Mouse (Mus musculus): Measurements from ENCODE around the gene Gpr149. TPM values are rescaled to one million over a fixed set of nuclear protein-coding genes. Genes with fewer than 3 reads are reported as not detected.

Gene Gpr149
- polyA plus RNA-seq (2016; fragmentation: Nextera tagmentation; extraction: Ambion mirVana), result 0.44 and 0.79 TPM in 2 replicates

- 78% methylated on average over 1 of the region's 1 CpGs for WGBS
- Histone ChIP-seq H3K9ac (0 out of 2 replicates have a peak within 1 kb of the TSS, but pooled peaks have one; percentile 59), H3K36me3 (no peaks in the 10 kb centered on the region), H3K4me3 (peak within 1 kb of the TSS; percentile 53), H3K27ac (no peak within 1 kb of the TSS), H3K4me2 (replicated peaks) (peak within 1 kb of the TSS; percentile 89), H3K9me3 (replicated peaks) (no peaks in the 10 kb centered on the region), H3K27me3 (peaks cover 10% of the 10 kb centered on the region), H3K4me1 (peaks cover 7% of the 10 kb centered on the region)
- ATAC-seq (ENCODE audit: low FRiP score), result no peak
Observed at GRCm38 (mm10) chr3:62604973-62605372, at the start of gene Gpr149. Gpr149 (minus strand) TSS chr3:62605140.

GRCm38 (mm10) chr3:62650551-62650950, 45.6 kb upstream of the Gpr149 start:
- H3K9me3 ChIP-seq (replicated peaks), result no peaks in the 10 kb centered on the region
- no peak for ATAC-seq (ENCODE audit: low FRiP score)
- H3K4me2 ChIP-seq (replicated peaks), result no peak overlapping the region
- H3K27ac ChIP-seq, result no peak overlapping the region
- H3K4me1 ChIP-seq, result no peaks in the 10 kb centered on the region
- H3K9ac ChIP-seq, result no peak overlapping the region
- H3K36me3 ChIP-seq, result no peaks in the 10 kb centered on the region
- H3K4me3 ChIP-seq, result no peak overlapping the region
- 92% methylated on average over 1 of the region's 1 CpGs for WGBS
- no peaks in the 10 kb centered on the region for H3K27me3 ChIP-seq

DNA sequence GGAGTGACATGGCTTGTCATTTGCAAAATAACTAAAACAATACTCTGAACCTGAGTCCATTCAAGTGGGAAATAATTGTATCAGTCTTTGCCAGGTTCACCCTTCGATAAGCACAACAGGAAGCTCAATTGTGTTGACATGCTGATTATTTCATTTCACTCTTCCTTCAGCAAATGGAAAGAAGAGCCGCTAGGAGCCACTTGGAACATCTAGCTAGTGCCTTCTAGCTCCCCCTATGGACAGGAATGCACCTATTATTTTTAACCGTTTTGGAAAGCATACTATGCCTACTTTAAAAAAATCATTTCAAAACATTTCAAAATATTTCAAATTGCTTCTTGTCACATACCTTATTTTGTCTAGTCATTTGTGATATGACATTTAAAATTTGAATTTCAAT, 5.9 kb upstream of the Gpr149 start:
- H3K27ac ChIP-seq, result no peak overlapping the region
- no peak for ATAC-seq (ENCODE audit: low FRiP score)
- H3K9ac ChIP-seq, result no peak overlapping the region
- no peaks in the 10 kb centered on the region for H3K27me3 ChIP-seq
- WGBS, result 63% methylated on average over 3 of the region's 3 CpGs
- H3K9me3 ChIP-seq (replicated peaks), result no peaks in the 10 kb centered on the region
- H3K4me2 ChIP-seq (replicated peaks), result no peak overlapping the region
- H3K36me3 ChIP-seq, result no peaks in the 10 kb centered on the region
- no peaks in the 10 kb centered on the region for H3K4me1 ChIP-seq
- no peak overlapping the region for H3K4me3 ChIP-seq

GRCm38 (mm10) chr3:62605931-62606330, 991 bp upstream of the Gpr149 start:
- no peak for ATAC-seq (ENCODE audit: low FRiP score)
- 87% methylated on average over 2 of the region's 2 CpGs for WGBS

DNA sequence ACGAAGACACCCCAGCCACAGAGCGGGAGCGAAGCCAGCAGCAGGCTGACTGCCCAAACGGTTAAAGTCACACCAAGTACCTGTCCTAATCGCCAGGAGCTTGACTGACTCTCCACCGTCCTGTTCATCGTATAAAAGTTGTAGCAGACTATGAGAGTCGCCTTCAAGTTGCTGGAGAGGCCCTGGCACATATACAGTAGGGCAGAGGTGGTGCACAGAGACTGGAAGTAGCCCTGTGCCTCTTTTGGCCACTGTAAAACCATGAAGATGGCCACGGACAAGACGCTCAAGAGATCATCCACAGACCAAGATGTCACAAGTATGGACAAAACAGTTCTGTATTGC, 921 bp downstream of the Gpr149 start:
- H3K9ac ChIP-seq, result peak overlapping the region; percentile 59; the same call in 1 of the 2 replicates
- peaks cover 7% of the 10 kb centered on the region for H3K4me1 ChIP-seq
- H3K4me2 ChIP-seq (replicated peaks), result peak overlapping the region; percentile 89
- H3K9me3 ChIP-seq (replicated peaks), result no peaks in the 10 kb centered on the region
- peak overlapping the region; percentile 53 for H3K4me3 ChIP-seq
- peak; percentile 72 for ATAC-seq (ENCODE audit: low FRiP score)
- no peak overlapping the region for H3K27ac ChIP-seq
- peaks cover 10% of the 10 kb centered on the region for H3K27me3 ChIP-seq
- WGBS, result 19% methylated on average over 10 of the region's 10 CpGs
- H3K36me3 ChIP-seq, result no peaks in the 10 kb centered on the region

More at GRCm38 (mm10) chr3:62605931-62606330, 991 bp upstream of the Gpr149 start:
- Histone ChIP-seq H3K4me1 (peaks cover 7% of the 10 kb centered on the region), H3K36me3 (no peaks in the 10 kb centered on the region), H3K4me3 (no peak overlapping the region), H3K27ac (no peak overlapping the region), H3K27me3 (peaks cover 10% of the 10 kb centered on the region), H3K9me3 (replicated peaks) (no peaks in the 10 kb centered on the region), H3K9ac (no peak overlapping the region), H3K4me2 (replicated peaks) (no peak overlapping the region)

- ATAC-seq (ENCODE audit: low FRiP score), result peak; percentile 89
- Histone ChIP-seq H3K27me3 (peaks cover 10% of the 10 kb centered on the region), H3K4me3 (peak overlapping the region; percentile 53), H3K4me1 (peaks cover 7% of the 10 kb centered on the region), H3K27ac (no peak overlapping the region), H3K4me2 (replicated peaks) (peak overlapping the region; percentile 89), H3K9ac (peak overlapping the region; percentile 59), H3K9me3 (replicated peaks) (no peaks in the 10 kb centered on the region), H3K36me3 (no peaks in the 10 kb centered on the region)
- WGBS, result under 1% methylated on average over 40 of the region's 40 CpGs
Observed at GRCm38 (mm10) chr3:62603231-62604046, 1.5 kb downstream of the Gpr149 start.

- WGBS, result 76% methylated on average over 9 of the region's 9 CpGs
- Histone ChIP-seq H3K27me3 (peaks cover 10% of the 10 kb centered on the region), H3K9me3 (replicated peaks) (no peaks in the 10 kb centered on the region), H3K4me2 (replicated peaks) (no peak overlapping the region), H3K36me3 (no peaks in the 10 kb centered on the region), H3K27ac (no peak overlapping the region), H3K4me3 (no peak overlapping the region), H3K9ac (no peak overlapping the region), H3K4me1 (peaks cover 7% of the 10 kb centered on the region)
- ATAC-seq (ENCODE audit: low FRiP score), result no peak
Observed at GRCm38 (mm10) chr3:62602466-62602865, 2.5 kb downstream of the Gpr149 start.

DNA sequence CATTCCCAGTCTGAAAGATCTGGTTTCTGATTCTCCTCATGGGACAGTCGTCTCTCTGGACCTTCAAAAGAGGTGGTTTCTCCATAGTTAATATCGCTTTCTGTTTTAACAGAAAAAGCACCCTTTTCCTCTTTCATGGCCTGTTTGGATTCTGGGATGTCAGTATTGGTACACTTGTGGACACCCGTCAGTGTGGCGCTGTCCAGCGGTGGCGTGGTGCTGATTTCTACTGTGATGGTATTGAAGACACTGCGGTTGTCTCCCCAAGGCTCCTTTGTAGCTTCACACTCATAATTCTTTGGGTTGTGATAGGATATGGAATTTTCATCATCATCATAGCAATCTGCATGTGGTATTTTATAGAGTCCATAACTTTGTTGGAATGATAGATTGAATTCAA, 10.1 kb downstream of the Gpr149 start:
- H3K4me3 ChIP-seq, result no peak overlapping the region
- no peaks in the 10 kb centered on the region for H3K9me3 ChIP-seq (replicated peaks)
- 25% methylated on average over 7 of the region's 7 CpGs for WGBS
- no peak overlapping the region for H3K4me2 ChIP-seq (replicated peaks)
- H3K9ac ChIP-seq, result no peak overlapping the region
- H3K27me3 ChIP-seq, result no peaks in the 10 kb centered on the region
- H3K27ac ChIP-seq, result no peak overlapping the region
- H3K36me3 ChIP-seq, result no peaks in the 10 kb centered on the region
- H3K4me1 ChIP-seq, result no peaks in the 10 kb centered on the region
- ATAC-seq (ENCODE audit: low FRiP score), result no peak

- Histone ChIP-seq H3K4me1 (no peaks in the 10 kb centered on the region), H3K9ac (no peak overlapping the region), H3K4me3 (no peak overlapping the region), H3K9me3 (replicated peaks) (no peaks in the 10 kb centered on the region), H3K36me3 (no peaks in the 10 kb centered on the region), H3K27ac (no peak overlapping the region), H3K4me2 (replicated peaks) (no peak overlapping the region), H3K27me3 (no peaks in the 10 kb centered on the region)
- ATAC-seq (ENCODE audit: low FRiP score), result no peak
- WGBS, result 84% methylated on average over 1 of the region's 1 CpGs
Observed at GRCm38 (mm10) chr3:62585072-62585471, 19.9 kb downstream of the Gpr149 start.

GRCm38 (mm10) chr3:62527593-62527992, 77.3 kb downstream of the Gpr149 start:
- 68% methylated on average over 5 of the region's 5 CpGs for WGBS

DNA sequence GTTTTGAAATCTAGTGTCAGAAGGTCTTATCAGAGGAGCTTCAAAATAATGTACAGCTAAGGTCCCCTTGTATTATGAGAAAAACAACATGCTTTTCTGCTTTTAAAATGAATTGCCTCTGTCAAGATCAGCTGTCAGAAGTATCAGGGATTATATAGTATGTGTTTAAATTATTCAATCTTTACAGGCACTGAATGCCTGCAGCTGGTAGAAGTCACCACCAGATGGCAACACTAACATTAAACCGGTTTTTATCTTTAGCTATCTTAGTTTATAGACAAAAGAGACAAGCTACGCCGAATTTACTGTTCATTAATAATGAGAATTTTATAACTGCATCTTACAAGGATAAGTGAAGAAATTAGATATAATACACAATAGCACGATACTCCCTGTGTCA, 77.8 kb downstream of the Gpr149 start:
- Histone ChIP-seq H3K27ac (no peak overlapping the region), H3K4me3 (no peak overlapping the region), H3K9ac (no peak overlapping the region), H3K4me2 (replicated peaks) (no peak overlapping the region), H3K9me3 (replicated peaks) (no peaks in the 10 kb centered on the region), H3K36me3 (no peaks in the 10 kb centered on the region), H3K27me3 (no peaks in the 10 kb centered on the region), H3K4me1 (no peaks in the 10 kb centered on the region)
- no peak for ATAC-seq (ENCODE audit: low FRiP score)
- WGBS, result 44% methylated on average over 4 of the region's 4 CpGs

More at GRCm38 (mm10) chr3:62527593-62527992, 77.3 kb downstream of the Gpr149 start:
- Histone ChIP-seq H3K4me2 (replicated peaks) (no peak overlapping the region), H3K36me3 (no peaks in the 10 kb centered on the region), H3K9me3 (replicated peaks) (no peaks in the 10 kb centered on the region), H3K4me3 (no peak overlapping the region), H3K27me3 (no peaks in the 10 kb centered on the region), H3K4me1 (no peaks in the 10 kb centered on the region), H3K27ac (no peak overlapping the region), H3K9ac (no peak overlapping the region)
- no peak for ATAC-seq (ENCODE audit: low FRiP score)

GRCm38 (mm10) chr3:62507206-62507647, 97.7 kb downstream of the Gpr149 start:
- WGBS, result 44% methylated on average over 5 of the region's 5 CpGs
- H3K27ac ChIP-seq, result no peak overlapping the region
- H3K4me1 ChIP-seq, result peaks cover 17% of the 10 kb centered on the region
- peak overlapping the region; percentile 82 for H3K4me2 ChIP-seq (replicated peaks)
- no peak overlapping the region for H3K9ac ChIP-seq
- H3K4me3 ChIP-seq, result peak overlapping the region; percentile 92
- ATAC-seq (ENCODE audit: low FRiP score), result peak; percentile 53
- H3K27me3 ChIP-seq, result no peaks in the 10 kb centered on the region
- no peaks in the 10 kb centered on the region for H3K9me3 ChIP-seq (replicated peaks)
- no peaks in the 10 kb centered on the region for H3K36me3 ChIP-seq

All from hindbrain, embryonic 12.5 days (tissue).